Mouse (Mus musculus) stomach, postnatal 0 days (tissue): ENCODE results near the gene Wwox.

ENCODE experiments used
- CTCF ChIP-seq: IDR thresholded peaks from 2 replicates; pipeline ENCODE4 v1.5.1; 2016; ENCODE audit warnings: antibody characterized with exemption, low read depth, mild to moderate bottlenecking, moderate library complexity
- EP300 ChIP-seq: optimal IDR thresholded peaks from 2 replicates; pipeline ENCODE3; 2016; ENCODE audit warnings: antibody characterized with exemption

DNA sequence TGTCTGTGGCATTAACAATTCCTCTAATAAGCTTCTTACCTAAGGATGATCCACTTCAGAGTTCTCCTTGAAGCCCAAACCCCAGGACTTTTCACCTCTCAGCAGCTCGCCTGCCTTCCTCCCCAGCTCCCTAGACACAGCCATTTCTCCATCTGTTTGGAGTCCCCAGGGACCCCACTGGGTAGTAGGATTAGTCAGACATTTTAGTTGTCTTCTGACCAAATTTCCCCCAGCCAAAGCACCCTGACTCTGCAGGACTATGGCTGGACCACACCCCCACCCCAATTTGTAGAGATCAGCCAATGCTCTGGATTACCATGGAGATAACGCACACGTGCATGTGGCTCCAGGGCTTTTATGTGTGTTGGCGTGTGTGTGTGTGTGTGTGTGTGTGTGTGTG lies 451.8 kb downstream of the Wwox start:
- TF ChIP-seq CTCF (no peak), EP300 (no peak)
